Mouse (Mus musculus) cerebellum, adult 9-10 months (tissue): ENCODE data around the gene Sh3rf1.

Experiments
- DNase-seq: peaks from one replicate; pipeline ENCODE4 v3.0.0; 2022

Gene Sh3rf1

DNA sequence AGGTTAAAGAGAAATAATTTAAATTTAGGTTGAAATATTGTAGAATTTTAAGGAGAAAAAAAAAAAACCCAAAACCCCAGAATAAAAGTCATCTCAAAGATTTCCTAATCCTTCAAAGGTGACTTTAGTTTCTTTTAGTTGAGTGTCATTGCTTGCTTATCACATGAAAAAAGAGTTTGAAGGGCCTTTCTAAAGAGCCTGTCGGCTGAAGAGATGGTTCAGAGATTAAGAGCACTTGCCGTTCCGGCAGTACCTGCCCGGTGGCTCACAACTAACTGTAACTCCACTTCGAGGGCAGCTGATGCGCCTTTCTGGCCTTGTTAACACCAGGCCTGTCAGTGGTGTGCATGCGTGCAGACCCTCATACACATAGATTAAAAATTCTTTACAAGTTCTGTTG lies 41.2 kb downstream of the Sh3rf1 start:
- no peak for DNase-seq

DNA sequence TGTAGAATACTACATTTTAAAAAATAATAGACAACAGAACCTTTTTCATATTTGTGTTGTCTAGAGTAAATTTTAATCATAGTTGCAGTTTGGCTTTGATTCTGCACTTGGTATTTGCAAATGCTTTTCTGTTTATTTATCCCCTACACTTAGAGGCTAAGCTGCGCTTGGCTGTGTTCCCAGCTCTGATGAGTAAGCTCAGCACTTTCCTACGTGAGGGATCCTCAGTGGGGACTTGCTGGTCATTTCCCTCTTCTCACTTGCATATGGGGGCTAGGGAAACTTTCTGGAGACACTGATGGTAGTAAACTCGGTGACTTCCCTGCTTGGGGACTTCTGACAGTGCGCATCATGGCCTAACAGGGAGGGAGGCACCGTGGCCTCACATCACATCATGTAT lies 41.7 kb downstream of the Sh3rf1 start:
- DNase-seq = no peak

DNA sequence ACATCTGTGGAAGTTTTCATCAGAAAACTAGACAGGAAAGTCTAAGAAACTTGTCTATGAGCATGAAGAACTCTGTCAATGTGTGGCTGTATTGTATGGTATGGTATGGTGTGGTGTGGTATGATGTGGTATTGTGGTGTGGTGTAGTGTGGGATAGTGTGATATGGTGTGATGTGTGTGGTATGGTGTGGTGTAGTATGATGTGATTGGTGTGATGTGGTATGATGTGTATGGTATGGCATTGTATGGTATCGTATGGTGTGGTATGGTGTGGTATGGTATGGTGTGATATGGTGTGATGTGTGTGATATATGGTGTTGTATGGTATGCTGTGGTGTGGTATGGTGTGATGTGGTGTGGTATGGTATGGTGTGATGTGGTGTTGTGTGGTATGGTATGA lies 43.4 kb downstream of the Sh3rf1 start:
- DNase-seq = no peak

DNA sequence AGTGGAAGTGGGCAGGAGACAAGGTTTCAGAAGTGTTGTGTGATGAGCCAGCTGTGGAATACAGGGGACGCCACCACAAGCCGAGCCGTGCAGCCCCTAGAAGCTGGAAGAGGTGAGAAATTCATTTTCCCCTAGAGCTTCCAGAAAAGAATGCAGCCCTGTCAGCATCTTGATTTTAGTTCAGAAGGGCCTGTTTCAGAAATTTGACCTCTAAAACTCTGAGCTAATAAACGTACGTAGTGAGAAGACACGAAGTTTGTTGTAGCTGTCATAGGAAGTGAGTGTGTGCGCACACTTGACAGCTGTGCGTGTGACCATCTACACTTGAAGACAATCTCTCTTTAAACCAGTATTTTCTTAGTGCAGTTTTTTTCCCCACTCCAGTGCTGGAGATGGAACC lies 44.0 kb downstream of the Sh3rf1 start:
- no peak for DNase-seq

DNA sequence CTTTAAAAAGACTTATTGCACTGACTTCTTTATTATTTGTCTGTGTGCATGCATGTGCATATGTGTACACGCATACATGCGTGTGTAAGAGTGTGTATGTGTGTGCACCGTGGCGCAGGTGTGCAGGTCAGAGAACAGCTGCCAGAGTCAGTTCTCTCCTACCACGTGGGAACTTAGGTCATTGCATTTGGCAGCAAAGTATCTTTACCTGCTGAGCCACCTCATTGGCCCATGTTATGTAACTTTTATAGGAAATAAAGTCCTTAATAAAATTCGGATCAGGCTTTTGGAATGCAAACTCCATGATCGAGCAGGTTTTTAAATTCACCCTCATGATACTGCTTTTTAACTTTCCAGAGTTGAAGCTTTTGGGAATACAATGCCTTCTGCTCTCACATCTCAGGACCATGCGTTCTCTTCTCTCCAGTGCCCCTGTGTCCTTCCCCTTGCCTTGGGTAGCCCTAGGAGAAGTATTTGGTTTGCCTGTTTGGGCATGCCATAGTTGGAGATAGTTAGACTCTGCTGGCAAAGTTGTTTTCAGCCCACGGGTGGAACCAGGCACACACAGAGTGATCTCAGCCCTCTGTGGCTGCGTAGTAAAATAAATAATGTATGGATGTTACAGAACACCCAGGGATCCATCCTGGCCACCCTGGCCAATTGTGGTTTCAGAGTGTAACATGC lies 44.7 kb downstream of the Sh3rf1 start:
- no peak for DNase-seq

DNA sequence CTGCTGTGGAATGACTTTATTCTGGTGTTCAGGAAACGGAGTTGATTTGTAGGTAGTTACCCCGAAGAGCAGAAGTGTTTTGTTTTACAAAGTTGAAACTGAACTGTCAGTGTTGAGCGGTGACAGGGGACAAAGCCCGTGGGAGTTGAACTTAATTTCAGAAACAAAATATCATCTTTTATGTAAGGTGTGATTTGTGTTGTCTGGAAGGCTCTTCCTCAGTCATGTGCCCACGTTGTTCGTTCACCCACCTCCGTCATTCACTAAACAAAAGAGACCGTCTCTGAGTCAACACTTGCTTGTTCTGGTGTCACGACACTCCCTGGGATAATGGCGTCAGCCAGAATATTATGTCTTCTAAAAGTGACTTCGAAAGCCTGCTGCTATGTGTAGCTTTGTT lies 46.3 kb downstream of the Sh3rf1 start:
- no peak for DNase-seq

DNA sequence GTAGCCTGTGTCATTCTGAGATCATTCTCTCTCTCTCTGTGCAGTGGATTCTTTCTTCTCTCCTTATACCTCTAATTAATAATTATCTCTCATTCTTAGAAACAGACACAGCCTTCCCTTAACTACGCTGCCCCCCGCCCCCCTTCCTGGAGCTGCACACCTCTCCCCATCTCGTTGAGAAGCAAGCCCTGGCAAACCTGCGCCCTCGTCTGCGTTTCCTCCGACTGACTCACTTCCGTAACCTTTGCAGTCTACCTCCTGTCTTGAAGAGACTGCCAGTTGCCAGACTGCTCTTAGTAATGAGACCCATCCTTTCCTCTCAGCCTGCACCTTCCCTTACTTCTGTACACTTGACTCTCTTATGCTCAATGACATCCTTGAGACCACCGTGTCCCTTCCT lies 46.9 kb downstream of the Sh3rf1 start:
- DNase-seq = no peak

DNA sequence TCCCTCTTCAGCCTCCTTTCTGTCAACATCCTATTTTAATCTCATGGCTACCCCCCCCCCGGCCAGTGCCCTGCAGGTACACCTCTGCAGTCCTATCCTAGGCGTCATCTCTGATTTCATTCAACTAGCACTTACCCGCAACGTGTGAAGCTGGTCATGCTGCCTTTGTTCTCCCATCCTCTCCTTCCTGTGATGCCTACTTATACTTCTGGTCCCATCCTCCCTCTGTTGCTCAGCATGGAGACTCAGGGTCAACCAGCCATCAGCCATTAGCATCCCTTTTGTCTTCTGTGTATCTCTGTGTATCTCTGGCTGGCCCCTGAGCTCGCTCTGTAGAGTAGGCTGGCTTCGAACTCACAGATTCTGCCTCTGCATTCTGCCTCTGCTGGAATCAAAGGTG lies 47.3 kb downstream of the Sh3rf1 start:
- DNase-seq = no peak

DNA sequence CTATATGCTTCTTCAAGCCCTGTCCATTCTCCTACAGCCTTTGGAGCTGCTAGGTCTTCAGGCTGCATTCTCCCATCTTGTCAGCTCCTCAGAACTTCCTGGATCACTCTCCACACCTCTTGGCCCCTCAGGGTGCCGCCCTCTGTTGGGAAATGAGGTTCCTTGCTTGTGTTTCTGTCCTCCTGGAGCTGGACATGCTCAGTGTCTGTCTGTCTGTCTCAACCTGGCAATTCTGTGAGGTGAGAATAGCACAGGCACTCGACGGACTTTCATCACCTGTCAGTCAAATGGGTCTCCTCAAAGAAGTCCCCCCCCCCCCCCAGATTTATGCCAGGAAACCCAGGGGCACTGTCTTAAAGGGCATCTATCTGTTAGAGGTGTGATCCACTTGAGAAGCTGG lies 49.2 kb downstream of the Sh3rf1 start:
- DNase-seq = no peak

DNA sequence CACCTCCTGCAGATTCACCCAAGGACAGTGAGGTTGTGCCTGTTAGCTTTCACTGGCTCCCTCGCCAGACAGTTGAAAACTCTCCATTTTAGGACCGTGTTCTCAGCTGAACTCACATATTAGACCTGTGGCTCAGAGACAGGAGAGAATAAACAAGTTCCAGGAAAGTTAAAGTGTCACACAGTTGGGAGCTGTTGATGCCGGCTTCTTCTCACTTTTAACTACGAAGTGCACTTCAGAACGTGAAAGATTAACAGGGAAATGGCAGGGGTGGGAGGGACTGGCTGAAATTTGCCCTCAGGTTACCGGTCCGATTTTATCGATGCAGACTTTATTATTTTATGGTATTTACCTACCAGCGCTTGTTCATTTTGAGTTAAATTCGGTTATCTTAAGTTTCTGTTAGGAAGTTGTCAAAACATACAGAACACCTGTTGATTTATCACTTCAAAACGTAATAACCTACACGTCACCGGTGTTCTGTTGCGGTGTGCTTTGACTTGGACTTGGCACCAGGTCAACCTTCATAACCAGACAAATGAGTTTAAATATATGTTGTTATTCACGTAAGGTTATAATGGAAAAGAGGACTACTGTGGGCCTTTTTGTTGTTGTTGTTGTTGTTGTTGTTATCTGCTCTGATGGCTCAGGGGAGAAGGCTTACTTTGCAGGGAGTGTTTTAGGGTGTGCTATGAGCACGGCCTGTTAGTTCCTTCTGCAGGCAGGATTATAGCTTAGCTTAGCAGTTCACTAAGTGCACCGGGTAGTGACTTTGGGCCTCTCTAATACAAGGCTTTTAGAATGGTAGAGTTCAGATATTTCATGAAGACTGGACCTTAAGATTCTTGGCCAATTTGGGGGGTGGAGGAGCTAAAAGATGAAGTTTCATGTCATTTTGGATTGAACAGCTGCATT lies 49.9 kb downstream of the Sh3rf1 start:
- no peak for DNase-seq

DNA sequence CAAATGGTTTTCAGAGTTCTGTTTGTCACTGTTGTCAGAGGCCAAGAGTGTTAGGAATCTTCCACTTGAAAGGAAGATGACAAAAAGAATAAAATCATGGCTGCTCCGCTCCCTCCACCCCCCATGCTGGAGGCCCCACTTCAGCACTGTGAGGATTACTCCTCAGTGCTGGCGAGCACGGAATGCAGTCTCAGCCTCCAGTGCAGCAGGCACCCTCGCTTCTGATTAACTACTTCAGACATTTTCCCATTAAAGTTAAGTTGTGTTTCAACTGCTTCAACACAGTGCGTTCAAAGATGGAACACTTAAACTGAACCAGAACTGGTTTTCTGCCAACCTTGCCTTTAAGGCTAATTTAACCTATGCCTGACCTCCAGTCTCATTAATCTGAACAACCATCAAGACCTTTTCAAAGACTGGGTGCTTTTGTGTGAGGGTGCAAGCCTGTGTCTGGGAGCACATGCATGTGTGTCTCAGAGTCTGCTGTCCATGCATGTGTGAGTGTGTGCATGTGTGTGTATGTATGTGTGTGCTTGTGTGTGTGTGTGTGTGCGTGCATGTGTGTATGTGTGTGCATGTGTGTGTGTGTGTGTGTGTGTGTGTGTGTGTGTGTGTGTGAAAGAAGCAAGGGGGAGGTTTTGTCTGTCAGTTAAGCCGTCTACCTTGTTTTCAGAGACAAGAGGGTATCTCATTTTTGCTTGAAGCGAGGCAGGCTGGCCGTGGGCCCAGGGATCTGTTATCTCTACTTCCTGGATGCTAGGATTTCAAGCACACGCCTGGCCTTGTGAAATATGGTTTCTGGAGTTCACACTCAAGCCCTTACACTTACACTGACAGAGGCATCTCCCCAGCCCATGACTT lies 51.2 kb downstream of the Sh3rf1 start:
- DNase-seq = no peak

DNA sequence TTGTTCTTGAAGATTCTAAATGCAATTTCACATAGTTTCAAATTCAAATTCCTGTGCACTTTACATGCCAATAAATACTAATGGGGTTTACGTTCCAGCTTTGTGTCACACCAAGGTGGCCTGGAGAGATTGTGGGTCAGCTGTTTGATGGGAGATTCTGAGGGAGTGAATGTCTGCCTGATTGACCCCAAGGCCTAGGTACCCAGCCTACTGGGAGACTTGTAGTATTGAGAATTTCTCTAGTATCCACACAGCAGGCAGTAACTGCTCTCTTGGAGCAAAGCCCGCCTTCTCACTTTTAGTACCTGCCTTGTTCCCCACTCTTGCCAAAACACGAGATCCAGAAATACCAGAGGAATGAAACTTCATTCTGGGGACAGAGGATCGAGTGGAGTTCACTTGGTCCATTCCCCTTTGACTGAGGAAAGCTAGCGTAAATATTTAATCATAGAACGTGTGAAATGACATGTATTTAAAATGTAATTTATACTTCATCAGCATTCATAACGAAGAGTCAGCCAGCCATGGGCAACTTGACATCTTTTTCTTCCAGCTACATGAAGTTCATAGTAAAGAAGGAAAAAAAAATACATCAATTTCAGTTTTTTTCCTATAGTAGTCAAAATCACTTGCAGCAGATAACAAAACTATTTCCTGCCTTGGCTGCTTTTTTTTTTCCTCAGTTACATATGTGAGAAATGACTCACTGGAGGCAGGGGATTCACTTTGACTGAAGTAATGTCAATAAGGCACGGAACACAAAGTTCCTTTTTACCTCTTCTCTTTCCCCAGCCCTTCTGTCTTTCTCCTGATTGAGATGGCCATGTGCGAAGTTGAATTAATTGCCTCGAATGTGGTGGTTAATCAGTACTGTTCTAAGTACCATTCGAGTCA lies 52.0 kb downstream of the Sh3rf1 start:
- DNase-seq = no peak

DNA sequence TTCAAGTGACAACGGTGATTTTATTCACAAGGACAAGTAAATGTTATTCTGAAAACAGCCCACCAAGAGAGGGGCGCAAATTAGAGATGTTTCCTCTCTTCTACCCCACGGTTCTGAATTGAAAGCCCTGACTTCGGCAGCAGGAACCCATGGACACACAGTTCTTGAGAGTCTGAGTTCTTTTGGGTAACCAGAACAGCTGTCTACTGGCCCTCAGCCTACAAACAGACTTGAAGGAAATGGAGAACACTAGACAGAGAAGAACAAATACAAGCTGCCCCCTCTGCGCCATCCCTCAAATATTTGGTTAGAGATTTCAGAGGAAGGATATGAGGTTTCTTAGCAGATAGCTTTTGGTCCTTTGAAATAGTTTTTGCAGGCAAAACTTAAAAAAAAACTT lies 52.7 kb downstream of the Sh3rf1 start:
- no peak for DNase-seq

DNA sequence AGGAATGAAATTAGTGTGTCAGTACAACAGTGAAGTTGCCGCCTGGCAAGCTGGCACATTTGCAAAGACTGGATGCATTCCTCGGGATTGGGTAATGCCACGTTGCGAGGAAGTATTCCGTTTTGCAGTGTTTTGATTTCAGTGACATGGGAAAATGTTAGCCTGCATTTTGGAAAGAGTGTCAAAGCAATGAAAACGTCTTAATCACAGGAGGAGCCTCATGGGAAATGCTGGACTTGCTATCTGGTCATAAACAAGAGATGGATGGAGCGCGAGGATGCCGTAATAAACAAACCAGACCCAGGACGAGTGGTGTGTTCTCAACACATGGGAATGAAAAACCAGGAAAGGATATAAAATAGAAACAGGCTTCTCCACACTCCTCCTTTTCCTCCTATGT lies 55.4 kb downstream of the Sh3rf1 start:
- DNase-seq = no peak

DNA sequence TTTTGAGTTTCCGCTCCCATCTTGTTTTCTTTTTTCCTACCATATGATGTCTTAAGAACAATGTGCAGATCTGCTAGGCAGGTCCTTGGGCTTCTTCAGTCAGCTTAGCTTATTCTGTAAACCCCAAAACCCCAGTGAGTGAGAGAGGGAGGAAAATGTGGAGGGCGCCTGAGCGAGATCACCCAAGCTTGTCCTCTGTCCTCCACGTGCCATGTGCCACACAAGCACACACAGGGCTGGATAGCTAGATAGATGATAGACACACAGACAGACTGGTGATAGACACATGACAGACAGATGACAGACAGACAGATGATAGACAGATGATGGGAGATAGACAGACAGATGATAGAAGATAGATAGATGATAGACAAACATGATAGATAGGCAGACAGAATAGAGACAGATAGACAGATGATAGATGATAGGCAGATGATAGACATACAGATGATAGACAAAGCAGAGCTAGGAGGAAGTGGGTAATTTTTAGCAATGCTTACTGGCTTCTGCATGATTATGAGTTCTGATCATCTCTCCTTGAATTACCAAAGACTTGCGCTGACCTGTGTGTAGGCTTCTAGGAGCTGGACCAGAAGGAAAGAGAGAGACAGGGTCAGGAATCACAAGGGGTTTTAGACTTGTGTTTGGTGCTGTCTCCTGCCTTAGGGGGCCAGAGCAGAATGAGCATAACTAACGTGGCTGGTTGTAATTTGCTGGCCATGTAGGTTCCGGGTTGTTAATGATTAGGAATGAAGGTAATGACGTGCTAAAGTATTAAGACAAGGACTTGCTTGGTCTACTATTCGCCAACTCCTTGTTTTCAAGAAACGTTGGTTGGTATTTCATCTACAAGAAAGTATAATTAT lies 58.9 kb downstream of the Sh3rf1 start:
- no peak for DNase-seq

DNA sequence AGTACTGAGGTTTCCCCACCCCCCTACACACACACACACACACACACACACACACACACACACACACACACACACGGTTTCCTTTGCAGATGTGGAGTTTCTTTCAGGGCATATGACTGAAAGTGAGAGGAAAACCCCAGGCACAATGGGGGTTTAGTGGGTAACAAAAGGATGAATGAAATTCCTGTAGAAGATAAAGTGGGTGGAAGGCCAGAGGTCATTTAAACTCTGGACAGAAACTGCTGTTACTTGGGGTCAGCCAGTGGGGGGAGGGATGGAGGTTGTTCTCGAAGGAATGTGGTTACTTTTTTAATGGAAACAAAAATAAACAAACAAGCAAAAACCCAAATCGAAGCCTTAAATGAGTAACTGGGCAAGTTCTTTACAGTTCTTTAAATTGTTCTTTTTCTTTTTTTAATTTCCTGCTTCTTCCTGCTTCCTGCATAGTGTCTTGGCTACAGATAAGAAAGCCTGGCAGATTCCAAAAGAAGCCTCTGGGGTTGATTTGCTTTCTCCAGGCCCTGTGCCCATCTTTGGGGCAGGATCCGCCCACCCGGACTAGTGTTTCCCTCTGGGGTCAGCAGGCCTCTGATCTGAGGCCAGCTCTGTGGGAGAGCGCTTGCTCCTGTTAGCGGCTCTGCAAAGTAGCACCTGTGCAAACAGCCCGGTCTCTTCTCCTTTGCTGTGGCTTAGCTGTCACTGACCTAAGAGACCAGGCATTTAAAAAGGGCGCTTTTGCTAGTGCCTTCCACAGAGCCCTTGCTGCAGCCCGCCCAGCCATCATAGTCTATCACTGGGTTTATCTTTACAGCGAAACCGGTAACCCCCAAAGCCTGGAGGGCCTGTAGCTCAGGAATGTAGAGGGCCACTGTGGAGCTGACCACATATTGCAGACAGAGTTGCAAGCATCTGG lies 59.8 kb downstream of the Sh3rf1 start:
- no peak for DNase-seq

DNA sequence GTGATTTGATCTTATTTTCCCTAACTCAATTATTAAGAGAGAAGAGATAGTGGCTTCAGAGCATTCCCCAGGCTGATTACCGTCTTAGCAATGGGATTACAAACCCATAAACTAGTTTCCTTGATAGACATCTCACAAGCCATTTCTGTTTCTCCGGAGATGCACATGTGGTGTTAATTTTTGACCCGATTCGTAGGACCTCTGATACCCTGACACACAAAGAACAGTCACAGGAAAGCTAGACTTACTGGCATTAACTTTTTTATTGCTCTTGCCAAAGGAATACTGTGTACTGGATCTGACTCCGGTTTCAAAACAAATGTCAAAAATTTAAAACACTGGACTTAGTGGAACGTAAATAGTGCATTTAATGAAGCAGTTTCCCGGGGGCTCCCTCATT lies 62.2 kb downstream of the Sh3rf1 start:
- no peak for DNase-seq

DNA sequence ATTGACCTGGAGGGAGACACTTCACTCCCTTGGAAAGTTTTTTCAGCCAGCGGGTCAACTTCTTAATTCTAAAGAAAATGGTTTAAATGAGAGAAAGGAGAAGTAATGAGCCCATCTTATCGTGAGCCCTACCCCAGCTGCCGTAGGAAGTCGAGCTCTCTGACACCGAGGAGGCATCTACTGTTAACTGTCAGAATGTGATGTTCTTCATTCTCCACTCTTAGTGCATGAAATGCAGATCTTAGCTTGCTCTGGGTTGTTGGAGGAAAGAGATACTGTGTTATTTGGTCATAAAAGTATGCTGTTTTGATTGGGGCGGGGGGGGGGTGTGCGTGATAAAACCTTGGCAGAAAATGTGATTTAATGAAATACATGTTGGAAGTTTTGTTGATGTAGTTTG lies 62.7 kb downstream of the Sh3rf1 start:
- DNase-seq = no peak

DNA sequence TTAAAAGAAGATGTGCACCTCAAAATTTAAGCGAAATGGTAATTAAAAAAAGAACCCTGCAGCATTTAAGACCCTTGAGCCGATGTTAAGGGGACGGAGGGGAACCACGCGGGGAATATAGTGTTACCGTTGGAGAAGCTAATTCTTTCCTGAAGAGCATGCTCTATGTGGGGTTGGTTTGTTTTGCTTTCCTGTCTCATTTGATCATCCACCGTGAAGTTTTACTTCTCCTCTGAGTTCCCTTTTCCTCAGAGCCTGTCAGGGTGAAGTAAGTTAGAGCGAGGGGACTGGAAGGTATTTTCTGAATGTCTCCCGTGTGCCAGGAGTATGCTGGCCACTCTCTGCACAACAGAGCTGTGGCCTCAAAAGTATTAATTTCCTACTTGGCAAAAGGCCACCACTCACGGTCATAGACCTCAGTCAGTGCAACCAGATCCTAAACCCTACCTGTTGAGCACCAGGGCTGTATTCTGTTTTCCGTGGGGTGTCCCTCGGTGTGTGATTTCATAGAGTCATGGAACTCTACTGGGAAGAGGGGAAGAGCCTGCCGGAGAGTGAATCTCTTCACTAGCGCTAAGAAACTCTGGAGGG lies 63.2 kb downstream of the Sh3rf1 start:
- DNase-seq = no peak

DNA sequence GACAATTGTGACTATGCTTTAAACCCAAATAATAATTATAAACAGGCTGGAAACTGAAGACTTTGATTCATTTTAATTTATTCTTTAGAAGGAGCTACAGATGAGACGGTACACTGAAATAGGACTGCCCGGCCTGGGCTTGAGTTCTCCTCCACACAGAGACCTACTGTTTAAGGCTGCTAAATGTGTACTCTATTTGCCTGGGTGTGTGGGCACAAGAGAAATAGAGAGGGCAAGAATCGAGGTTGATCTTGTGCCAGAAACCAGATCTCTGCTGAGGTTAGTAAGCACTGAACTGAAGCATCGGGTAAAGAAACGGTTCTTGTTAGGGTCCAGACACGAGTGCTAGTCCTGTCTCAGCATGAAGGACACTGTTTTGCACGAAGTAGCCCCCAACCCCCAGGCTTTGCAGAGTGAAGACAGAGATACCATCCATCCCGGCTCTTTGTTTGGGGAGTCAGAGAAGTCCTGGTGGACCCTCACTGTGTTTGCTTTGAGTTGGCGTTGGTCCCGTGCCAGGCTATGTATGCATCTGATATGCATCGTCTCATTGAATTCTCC lies 64.4 kb downstream of the Sh3rf1 start:
- DNase-seq = no peak
